Mouse (Mus musculus) mature B cell (primary cell): Measurements from ENCODE around the gene Snrnp70.

Experiments
- in situ Hi-C: fragments of 300-500 bp; cut with MboI; formaldehyde crosslinking; loops from 2 replicates; pipeline ENCODE4 v1.14.3; 2019

Gene Snrnp70

DNA sequence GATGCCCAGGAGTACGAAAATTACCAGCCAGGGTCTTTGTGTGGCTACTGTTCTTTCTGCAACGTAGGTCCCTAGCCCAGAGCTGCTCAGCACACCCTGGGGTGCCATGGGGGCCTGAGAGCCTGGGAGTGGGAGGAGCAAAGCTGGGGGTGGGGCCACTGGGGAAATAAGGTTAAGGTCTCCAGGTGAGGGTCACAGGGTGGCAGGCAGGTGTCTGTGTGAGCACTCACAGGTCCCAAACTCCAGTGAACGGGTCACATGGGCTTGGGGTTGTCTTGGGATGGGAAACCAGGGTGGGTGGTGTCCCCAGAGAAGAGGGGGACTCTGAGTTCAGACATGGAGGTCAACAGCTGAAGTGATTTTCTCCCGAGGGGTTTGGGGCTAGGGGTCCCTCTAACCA, 58.1 kb downstream of the Snrnp70 start:
- in situ Hi-C loops = no loop called here

DNA sequence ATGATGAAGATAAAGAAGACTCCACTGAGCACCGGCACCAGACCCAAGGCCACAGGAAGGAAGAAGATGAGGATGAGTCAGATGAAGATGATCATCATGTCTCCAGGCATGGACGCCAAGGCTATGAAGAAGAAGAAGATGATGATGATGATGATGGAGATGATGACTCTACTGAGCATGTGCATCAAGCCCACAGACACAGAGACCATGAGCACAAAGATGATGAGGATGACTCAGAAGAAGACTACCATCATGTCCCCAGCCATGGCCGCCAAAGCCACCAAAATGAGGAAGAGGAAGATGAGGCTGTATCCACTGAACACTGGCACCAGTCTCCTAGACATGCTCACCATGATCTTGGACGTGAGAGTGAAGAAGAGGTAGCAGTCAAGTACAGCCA, 59.2 kb downstream of the Snrnp70 start:
- in situ Hi-C loops = no loop called here

DNA sequence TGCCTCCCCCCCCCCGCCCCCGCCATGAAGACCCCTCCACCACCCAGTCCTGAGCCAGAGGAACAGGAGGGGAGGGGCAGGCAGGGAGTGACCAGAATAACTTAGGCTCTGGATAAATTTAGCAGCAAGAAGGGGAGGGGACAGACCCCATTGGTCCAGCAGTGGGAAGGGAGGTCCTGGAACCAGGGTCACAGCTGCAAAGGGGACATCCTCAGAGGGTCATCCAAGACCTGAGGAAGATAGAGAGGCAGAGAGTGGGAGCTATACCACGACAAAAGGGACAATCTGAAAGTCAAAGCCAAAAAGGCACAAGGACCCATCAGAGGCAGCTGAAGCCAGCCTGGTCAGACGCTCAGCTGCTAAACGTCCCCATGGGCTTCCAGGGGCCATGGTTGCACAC, 60.5 kb downstream of the Snrnp70 start, which contains the start of gene Hrc:
Gene Hrc (plus strand): TSS at position 235 of the 400 bp plus-strand sequence.
- in situ Hi-C loops = no loop called here

DNA sequence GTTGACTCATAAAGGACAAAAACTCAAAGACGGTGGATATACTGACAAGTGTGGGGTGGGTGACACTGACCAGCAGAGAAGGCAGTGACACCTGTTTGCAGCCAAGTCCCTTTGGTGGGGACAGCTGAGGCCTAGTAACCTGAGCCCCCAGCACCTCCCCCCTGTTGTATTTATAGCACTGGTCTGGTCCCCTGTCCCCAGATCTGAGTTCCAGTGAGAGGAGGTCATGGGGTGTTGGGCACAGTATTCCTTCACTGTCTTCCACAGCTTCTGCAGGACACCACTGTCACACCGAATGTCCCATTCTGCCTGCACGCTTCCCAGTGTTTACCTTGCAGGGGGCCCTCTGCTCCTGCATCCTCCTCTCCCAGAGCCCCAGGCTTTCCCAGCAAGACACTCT, 60.9 kb downstream of the Snrnp70 start:
- in situ Hi-C loops = no loop called here

DNA sequence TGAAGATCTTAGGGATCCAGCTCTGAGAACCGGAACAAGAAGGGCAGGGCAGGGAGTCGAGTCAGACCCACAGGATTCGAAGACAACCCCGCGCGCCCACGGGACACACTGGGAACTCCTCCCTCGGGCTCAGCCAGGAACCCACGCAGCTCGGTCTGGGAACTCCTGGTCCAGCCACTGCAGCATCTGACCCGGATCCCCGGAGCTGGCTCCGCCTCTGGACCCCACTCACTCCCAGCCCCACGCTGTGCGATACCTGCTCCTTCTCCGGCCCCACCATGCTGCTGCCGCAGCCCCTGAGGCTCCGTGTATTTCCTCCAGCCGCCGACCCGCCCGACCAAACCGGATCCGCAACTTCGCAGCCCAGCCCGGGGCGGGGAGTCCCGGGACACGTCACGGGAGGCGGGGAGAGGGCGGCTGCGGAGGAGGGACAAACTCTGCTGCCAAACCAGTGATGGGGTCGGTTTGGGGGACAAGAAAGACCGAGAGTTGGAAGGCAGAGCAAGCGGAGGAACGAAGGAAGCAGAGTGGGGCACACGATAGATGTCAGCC, 62.0 kb downstream of the Snrnp70 start, which contains the start of gene Trpm4:
Gene Trpm4 (minus strand): TSS at position 350 of the 552 bp plus-strand sequence.
- in situ Hi-C loops = no loop called here

DNA sequence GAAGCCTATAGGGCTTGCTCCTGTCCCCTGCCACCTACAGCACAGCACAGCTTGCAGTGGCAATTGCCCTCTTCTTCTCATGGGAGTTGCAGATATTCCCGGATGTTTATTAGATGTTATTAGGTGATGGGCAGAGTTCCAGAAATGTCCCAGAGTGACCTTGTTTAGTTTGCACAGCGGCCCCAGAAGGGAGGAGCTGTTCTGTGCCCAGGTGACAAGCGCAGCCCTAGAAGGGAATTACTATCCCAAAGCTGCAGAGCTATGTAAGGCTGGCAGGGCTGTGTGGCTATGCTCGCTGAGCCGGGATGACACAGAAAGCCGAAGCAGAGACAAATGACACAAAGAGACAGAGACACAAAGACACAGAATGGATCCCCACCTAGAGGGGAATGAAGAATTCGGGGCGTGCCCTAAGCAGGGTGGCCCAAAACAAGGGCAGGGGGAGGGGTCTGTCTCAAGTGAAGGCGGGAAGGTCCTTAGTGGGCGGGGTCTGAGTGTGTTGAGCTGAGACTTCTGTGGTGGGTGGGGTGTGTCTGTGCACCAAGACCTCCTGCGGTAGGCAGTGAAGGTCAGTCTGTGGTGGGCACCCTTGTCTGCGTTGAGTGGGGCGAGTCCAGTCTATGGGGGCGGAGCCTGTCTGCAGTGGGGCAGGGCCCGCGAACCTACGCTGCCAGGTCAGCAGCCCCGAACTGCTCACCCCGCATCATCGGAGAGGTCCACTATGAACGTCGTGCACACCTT, 62.7 kb downstream of the Snrnp70 start:
- in situ Hi-C loops = no loop called here

DNA sequence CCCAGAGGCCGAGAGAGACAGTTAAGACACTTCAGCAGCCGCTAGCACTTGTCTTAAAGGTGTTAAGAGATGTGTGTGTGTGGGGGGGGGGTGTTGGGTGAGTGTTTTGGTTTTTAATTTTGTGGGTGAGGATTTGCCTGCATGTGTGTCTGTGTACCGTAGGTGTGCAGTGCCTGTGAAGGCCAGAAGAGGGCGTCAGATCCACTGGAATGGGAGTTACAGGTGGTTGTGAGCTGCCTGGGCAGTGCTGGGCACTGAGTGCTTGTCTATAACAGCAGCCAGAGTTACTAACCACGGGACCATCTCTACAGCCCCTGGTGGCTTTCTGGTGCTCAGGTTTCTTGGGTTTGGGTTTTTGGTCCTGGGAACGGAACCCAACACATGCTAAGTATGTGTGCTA, 64.0 kb downstream of the Snrnp70 start:
- in situ Hi-C loops = no loop called here

DNA sequence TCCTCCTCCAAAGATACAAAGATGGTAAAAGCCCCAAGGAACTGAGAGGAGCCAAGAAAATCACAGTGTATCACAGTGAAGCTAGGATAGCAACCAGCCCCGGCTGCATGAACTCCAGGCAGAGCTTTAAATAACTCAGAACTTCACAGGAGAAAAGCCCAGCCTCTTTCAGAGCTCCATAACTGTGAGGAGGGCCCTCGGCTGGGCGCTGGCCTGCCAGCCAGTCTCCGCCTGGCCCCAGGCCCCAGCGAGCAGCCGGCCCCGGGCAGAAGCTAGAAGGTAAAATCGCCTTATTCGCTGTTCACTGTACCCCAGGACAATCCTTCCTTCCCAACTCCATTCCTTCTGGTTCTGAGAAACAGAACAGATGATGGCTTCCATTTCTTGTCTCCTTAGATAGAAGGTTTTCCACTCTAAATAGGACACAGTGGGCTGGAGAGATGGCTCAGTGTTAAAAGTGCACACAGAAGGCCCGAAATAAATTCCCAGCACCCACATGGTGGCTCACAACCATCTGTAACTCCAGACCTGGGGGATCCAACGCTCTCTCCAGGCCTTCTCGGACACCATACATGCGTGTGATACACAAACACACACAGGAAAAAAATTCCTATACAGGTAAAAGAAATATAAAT, 66.6 kb downstream of the Snrnp70 start:
- in situ Hi-C loops = no loop called here
